Mouse (Mus musculus): ENCODE data around the gene Olfr1434.

GRCm38 (mm10) chr19:12279554-12279953, at the start of gene Olfr1434:
- TF ChIP-seq CTCF (IDR thresholded peaks at IDR 0.05; ENCODE audit: borderline replicate concordance, insufficient read depth, low read depth, low read length), result no peak
- TF ChIP-seq POLR2A (IDR thresholded peaks at IDR 0.05; ENCODE audit: borderline replicate concordance, insufficient read depth, low read length), result no peak

Measured in cerebellum, adult 2 months (tissue).